Mouse (Mus musculus) neural tube, embryonic 10.5 days (tissue): ENCODE data around the gene Robo1.

ENCODE experiments used
- DNase-seq: peaks from one replicate; pipeline ENCODE4 v3.0.0-alpha.2; 2017; ENCODE audit warnings: low spot score; ENCODE audit errors: extremely low spot score

Robo1 gene

DNA sequence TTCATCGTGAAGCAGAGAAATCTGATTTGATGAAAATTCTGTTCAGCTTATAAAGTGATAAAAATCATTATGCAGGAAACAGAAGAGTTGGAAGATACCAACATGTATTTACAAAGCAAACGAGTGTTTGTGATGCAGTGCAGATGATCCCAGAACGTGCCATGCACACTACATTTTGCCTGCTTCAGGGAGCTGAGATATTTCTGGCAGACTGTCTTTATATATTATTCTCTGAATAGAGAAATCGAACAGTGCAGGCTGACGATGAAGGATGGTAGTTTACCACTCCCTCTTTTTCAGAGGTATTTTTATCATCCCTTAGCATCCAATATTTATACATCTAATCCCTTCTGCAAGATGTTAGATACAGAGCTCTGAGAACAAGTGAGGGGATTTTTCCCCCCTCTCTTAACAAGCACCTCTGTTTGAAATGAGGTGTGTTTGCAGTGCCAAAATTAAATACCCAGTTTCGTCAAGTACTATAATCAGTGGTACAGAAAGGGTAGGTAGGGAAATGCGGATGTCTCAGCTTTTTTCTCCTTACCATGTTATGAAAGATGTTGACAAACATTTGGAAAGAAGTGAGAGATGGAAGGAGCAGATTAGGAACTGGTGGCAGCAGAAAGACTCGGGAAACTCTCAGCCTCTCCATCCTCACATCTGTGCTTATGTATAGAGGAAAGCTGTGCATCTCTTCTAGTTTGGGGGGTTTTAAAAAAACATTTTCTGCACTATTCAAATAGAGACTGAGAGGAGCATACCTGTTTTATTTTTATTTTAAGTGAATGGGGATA is at the start of gene Robo1:
TSS of gene Robo1 (plus strand) at position 770 of the 794 bp plus-strand sequence.
- no peak for DNase-seq

DNA sequence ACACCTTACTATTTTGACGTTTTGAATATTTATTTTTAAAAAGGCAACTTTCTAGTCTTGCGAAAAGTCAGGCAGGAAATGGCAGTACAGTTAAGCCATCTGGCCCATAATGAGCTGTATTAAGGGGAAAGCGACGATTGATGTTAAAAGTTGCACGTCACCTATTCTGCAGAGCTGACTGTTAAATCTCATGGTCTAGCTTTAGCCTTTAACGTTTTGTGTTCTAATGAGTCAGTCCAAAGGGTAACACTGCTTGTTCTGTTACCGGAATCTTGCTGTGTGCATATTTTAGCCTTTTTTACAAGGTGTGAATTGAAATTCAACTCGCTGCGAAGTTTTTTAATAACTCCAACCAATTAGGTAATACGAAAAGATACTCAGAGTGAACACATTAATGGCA is 40.3 kb upstream of the Robo1 start:
- DNase-seq: no peak

DNA sequence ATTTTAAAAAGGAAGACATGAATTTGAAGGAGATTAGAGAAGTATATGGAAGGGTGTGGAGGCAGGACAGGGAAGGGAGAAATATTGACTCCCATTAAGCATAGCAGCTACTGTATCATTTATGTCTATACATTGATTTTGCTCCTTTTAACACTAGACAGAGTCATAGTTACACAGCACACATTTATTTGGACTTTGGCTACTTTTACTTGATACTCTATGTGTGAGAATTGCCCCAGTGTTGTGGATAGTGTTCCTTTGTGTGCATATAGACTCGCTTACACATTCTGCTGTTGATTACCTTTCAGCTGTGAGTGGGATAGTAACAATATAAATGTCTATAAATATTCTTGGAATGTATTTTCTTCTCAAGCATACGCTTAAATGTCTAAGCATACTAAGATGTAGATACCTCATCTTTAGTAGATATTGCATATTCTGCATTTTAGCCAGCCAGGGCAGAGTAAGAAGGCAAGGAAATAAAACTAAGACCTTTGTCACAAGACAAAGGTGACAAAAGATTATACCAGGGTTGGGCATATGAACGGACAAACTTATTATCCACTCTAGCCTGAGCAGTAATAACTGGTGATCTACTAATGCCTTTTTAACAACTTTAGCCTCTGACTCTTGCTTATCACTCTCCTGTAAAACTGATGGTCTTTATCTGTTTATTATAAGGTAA is 31.6 kb upstream of the Robo1 start:
- no peak for DNase-seq

GRCm38 (mm10) chr16:72308331-72308668 is 194 bp downstream of the Robo1 start:
- no peak for DNase-seq

DNA sequence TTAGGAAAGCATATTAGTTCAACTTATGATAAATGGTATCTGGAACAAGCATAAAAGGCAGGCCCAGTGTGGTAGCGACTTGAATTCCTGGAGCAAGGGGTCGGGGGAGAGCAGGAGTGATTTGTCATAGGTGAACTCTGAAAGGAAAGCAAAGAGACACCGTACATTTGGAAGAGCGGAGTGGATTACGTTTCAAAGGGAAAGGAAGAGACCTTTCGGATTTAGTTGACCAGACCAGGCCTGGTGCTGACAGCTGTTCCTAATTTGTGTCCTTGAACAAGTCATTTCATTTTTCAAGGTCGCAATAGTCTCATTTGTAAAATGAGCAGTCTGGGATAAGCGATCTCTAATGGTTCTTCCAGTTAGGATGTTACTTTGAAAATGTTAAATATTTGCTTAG is 19.2 kb downstream of the Robo1 start:
- DNase-seq: no peak

- no peak for DNase-seq
These were observed 20.5 kb downstream of the Robo1 start for GRCm38 (mm10) chr16:72328579-72328978.

- no peak for DNase-seq
These were observed 29.7 kb downstream of the Robo1 start for GRCm38 (mm10) chr16:72337757-72338156.

DNA sequence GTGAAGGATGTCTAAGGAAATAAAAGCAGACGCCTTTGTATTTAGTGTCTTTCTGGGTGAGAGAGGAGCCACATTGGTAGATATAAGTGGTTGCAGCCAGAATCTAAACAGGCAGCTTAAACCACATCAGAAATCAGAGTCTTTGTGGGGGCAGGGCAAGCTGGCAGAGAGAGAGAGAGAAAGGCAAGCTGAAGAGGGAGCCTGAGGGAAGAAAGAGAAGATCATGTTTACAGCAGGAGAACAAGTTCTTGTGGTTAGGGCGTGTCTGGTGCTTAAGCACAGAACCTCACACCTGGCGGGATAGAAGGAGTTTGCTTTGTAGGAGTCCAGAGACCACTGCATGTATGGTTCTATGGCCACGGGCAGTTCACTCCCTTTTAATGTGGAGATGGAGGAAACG is 42.3 kb downstream of the Robo1 start:
- no peak for DNase-seq

- DNase-seq: no peak
These were observed 48.6 kb downstream of the Robo1 start for GRCm38 (mm10) chr16:72356515-72357357.

DNA sequence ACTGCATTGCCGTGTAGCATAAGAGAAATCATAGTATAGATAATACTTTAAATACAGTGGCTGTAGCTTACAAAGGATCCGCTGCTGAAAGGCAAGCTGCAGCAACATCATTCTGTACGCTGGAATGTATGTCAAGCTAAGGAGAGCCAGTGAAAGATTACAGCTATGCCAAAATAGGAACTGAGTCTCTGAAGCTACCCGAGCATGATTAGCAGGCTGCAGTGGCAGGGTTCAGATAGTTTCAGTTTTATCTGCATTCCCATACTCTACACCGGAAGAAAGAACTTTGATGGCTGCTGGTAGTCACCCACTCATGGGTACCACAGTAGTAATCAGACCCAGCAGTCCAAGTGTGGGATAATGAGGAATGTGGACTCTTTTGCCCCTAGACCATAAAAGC is 68.8 kb downstream of the Robo1 start:
- no peak for DNase-seq

DNA sequence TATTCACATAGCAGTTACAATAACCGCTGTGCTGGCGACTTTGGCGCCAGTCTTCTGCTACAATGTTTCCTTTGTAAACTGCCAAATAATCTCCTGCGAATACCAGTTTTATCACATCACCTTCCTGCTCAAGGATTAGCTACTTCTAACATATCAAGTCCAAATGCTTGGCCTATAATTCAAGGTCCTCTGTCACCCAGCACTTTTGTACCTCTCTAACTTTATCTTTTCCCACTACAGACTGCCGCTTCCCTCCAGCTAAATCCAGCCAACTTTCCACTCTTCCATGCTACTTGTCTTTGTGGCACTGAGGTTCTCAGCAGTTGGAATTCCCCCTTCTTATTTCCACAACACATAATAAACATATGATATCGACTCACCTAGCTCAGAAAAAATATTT is 73.7 kb downstream of the Robo1 start:
- no peak for DNase-seq

- no peak for DNase-seq
These were observed 75.5 kb downstream of the Robo1 start for GRCm38 (mm10) chr16:72383566-72383965.

- DNase-seq: no peak
These were observed 85.4 kb downstream of the Robo1 start for GRCm38 (mm10) chr16:72393512-72393911.

DNA sequence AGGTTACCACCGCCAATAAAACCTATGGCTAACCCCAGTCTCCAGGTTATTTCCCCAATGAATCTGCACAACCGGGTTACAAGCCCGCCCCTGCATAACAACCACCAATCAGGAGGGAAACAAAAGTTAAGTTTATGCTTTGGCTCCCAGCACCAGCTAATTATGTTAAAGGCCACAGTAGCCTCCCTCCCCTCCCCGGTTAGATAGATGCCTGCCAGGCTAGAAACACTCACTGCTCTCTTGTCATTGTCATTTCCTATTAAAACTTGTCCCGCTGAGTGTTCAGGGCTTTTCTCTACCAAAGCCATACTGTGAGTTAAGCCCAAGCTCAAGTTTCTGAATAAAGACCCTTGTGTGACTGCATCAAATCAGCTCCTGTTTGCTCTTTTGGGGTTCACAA is 90.7 kb downstream of the Robo1 start:
- no peak for DNase-seq

- DNase-seq: no peak
These were observed 94.3 kb downstream of the Robo1 start for GRCm38 (mm10) chr16:72402381-72402780.

- DNase-seq: no peak
These were observed 101.7 kb downstream of the Robo1 start for GRCm38 (mm10) chr16:72409820-72410219.

DNA sequence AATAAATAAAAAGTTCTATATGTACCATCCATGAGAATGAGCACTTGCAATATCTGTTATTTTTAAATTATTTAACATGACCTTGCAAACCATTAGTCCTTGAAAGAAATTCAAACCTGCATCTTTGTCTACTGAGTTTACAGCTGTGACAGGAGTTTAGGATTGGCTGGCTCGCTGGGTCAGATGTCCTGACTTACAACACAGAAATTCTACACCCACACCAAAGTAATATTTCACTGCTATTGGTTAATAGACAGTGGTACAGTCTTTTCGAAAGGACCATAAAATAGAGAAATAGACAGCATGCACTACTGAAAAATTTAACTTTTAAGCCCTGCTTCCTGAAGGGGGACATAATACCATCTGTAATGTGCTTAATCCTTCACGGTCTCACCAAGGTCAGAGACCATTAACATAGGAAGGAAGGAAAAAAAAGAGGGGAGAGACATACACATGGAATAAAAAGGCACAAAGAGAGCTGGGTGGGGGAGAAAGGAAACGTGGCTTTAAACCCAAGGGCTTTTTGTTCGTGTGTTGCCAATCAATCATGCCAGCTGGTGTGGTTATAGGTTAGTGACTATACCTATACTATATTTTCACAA is 103.7 kb downstream of the Robo1 start:
- no peak for DNase-seq

DNA sequence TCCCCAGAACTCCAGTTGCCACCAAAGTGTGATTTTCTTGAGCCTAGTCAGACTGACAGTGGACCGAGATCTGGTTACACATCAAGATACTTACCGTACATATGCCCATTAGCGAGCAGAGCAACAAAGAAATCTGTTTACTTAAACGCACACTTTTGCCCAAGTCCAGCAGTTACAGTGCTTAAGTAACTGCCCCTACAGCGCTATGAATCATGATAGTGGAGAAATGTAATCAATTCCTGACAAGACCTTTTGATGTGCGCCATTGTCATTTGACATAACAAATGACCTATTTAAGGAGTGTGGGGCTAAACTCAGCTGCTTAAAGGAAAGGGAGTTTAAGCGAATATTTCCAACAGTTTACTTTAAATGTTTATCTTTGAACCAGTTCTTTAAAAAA is 104.8 kb downstream of the Robo1 start:
- DNase-seq: no peak

GRCm38 (mm10) chr16:72419328-72420066 is 111.4 kb downstream of the Robo1 start:
- no peak for DNase-seq

GRCm38 (mm10) chr16:72422426-72422825 is 114.3 kb downstream of the Robo1 start:
- no peak for DNase-seq

DNA sequence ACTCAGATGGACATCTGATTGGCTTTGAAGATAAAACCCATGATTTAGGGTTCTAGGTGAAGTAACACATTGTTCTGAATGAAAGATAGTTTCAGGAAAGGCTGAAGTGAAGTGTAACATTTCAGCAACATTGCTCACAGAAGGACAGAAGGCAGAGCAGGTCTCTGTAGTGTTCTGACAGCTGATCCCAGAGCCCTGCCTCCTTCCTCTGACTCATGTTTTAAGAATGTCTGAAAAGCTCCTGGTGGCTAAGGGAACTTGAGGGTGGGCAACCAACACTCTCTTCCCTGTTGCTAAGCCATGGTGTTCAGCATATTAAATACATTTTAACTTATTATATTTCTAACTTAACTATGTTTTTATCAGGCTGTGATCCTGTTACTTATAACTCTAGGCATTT is 126.3 kb downstream of the Robo1 start:
- no peak for DNase-seq
